In the genomic region with DNA sequence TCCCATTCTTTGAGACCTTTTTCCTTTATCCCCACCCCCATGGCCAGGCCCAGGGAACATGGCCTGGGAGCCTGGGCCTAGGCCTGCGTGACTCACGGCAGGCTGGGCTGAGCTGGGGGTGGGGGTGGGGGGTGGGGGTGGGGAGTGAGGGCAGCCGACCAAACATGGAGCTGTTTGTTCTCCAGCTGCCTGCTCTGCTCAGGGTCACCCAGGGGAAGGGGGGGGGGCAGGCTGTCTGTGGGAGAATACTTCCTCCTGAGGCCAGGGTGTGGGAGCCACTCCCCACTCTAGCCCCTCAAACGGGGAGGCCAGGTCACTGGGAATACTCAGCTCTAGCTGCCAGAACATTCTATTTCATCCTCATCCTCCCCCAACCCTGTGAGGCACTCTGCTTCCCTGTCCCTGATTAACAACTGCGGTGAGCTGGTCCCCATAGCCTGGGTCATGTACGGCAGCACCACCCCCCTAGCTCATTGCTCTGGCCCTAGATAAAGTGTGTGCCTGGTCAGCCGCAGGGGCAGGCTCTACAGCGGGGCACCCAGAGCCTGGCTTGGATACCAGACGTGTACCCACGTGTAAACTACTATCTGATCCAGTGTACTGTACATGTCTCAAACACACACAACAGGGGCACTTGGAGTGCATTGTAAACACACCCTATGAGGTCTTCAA, we compare ENCODE assay signal across 10 mouse cellular contexts. TPM values are rescaled to one million over a fixed set of nuclear protein-coding genes. Genes with fewer than 3 reads are reported as not detected.
DNase-seq lines count a peak whose midpoint lies in the region; ATAC-seq and TF ChIP-seq lines count a peak whose summit lies in the region.
"Had no signal": no experiment of that assay in that cellular context is flagged by ENCODE, and none has a peak within 500 bp of the region (broad histone marks: within the 10 kb centered on the region; RNA-seq: fewer than 3 reads in every experiment).

No protein-coding gene starts in this region.

- H3K27me3 ChIP-seq in kidney, adult 2 months (replicated peaks; ENCODE audit: control insufficient read depth, insufficient read depth, low read length), result no peaks in the 10 kb centered on the region
- H3K27me3 ChIP-seq in forebrain, embryonic 12.5 days, result peaks cover 94% of the 10 kb centered on the region
- no peaks in the 10 kb centered on the region for H3K27me3 ChIP-seq in intestine, postnatal 0 days (replicated peaks; ENCODE audit: control insufficient read depth, insufficient read depth, low read length)
- H3K27me3 ChIP-seq in neural tube, embryonic 14.5 days (ENCODE audit: control insufficient read depth, insufficient read depth, low read length), result no peaks in the 10 kb centered on the region
- H3K27me3 ChIP-seq: Patski had no signal

- peak; percentile 35 for DNase-seq in kidney, postnatal 10 days
- DNase-seq in kidney, adult 2 months, result no peak
- DNase-seq in left cerebral cortex, postnatal 4 days, result no peak
- DNase-seq in left cerebral cortex, postnatal 10 days (ENCODE audit: extremely low spot score in 1 of 2, low spot score in 2 of 2), result no peak

- intact Hi-C loops in left cerebral cortex, postnatal 4 days (cut with DNase I), result loop anchor here (5.0 kb wide), 1 partner anchor 37 kb away; no protein-coding TSS in a partner anchor
- intact Hi-C loops in left cerebral cortex, postnatal 10 days (cut with DNase I), result no loop called here

- no peaks in the 10 kb centered on the region for H3K9me3 ChIP-seq in forebrain, embryonic 12.5 days
- H3K9me3 ChIP-seq in intestine, postnatal 0 days (ENCODE audit: control insufficient read depth), result no peaks in the 10 kb centered on the region
- no peaks in the 10 kb centered on the region for H3K9me3 ChIP-seq in neural tube, embryonic 14.5 days (ENCODE audit: control insufficient read depth, low read length)

- peak overlapping the region; percentile 15; the same call in 1 of the 2 replicates for H3K4me2 ChIP-seq in forebrain, embryonic 12.5 days
- H3K4me2 ChIP-seq in intestine, postnatal 0 days (replicated peaks; ENCODE audit: low read depth), result no peak overlapping the region
- no peak overlapping the region for H3K4me2 ChIP-seq in neural tube, embryonic 14.5 days (ENCODE audit: low read depth, low read length)

- no peak for TF ChIP-seq POLR2A in kidney, adult 2 months (IDR thresholded peaks at IDR 0.05; ENCODE audit: low read depth, low read length)

- 0 out of 2 replicates have a peak, but pooled peaks cover 3% of the 10 kb centered on the region for H3K4me1 ChIP-seq in kidney, adult 2 months (ENCODE audit: control insufficient read depth, insufficient read depth, low read length)
- H3K4me1 ChIP-seq in forebrain, embryonic 12.5 days, result peaks cover 78% of the 10 kb centered on the region
- H3K4me1 ChIP-seq in intestine, postnatal 0 days (replicated peaks; ENCODE audit: control insufficient read depth, insufficient read depth, low read length), result 0 out of 2 replicates have a peak, but pooled peaks cover 2% of the 10 kb centered on the region
- H3K4me1 ChIP-seq in neural tube, embryonic 14.5 days (ENCODE audit: control insufficient read depth, insufficient read depth, low read length), result peaks cover 47% of the 10 kb centered on the region

- no peak overlapping the region for H3K27ac ChIP-seq in kidney, adult 2 months (ENCODE audit: insufficient read depth, low read depth, low read length)
- peak overlapping the region; percentile 75 for H3K27ac ChIP-seq in forebrain, embryonic 12.5 days
- H3K27ac ChIP-seq in intestine, postnatal 0 days (ENCODE audit: low read depth, low read length), result no peak overlapping the region; the same call in none of the 2 replicates
- peak overlapping the region; percentile 44; the same call in 1 of the 2 replicates for H3K27ac ChIP-seq in neural tube, embryonic 14.5 days (ENCODE audit: low read depth, low read length)

- 0 out of 2 replicates have a peak, but pooled peaks have one; percentile 31 for ATAC-seq in forebrain, embryonic 12.5 days (ENCODE audit: low FRiP score)
- ATAC-seq in intestine, postnatal 0 days, result peak; percentile 34; the same call in 1 of the 2 replicates
- ATAC-seq in neural tube, embryonic 14.5 days (ENCODE audit: low read depth), result peak; percentile 35; the same call in 1 of the 2 replicates
- no peak for ATAC-seq in CD4-positive, CD25-positive, alpha-beta regulatory T cell, adult 4 months
- ATAC-seq: Patski had no signal

- no peak for TF ChIP-seq CTCF in kidney, adult 2 months (conservative IDR thresholded peaks at IDR 0.05; ENCODE audit: insufficient read depth, insufficient read length, low read depth, low read length)
- no peak for TF ChIP-seq CTCF in intestine, postnatal 0 days (IDR thresholded peaks at IDR 0.05; ENCODE audit: low read depth)

- H3K9ac ChIP-seq in forebrain, embryonic 12.5 days, result peak overlapping the region; percentile 40; the same call in 1 of the 2 replicates
- H3K9ac ChIP-seq in intestine, postnatal 0 days (ENCODE audit: low read depth, low read length), result no peak overlapping the region
- H3K9ac ChIP-seq in neural tube, embryonic 14.5 days (replicated peaks; ENCODE audit: low read depth, low read length), result no peak overlapping the region

- WGBS in kidney, adult 2 months, result 13% methylated on average over 10 of the region's 10 CpGs
- WGBS in forebrain, embryonic 12.5 days, result 3% methylated on average over 9 of the region's 10 CpGs
- 7% methylated on average over 9 of the region's 10 CpGs for WGBS in intestine, postnatal 0 days
- 9% methylated on average over 10 of the region's 10 CpGs for WGBS in neural tube, embryonic 14.5 days

- H3K4me3 ChIP-seq in kidney, adult 2 months (ENCODE audit: insufficient read depth, low read depth, low read length), result no peak overlapping the region
- H3K4me3 ChIP-seq in forebrain, embryonic 12.5 days (replicated peaks), result no peak overlapping the region
- no peak overlapping the region for H3K4me3 ChIP-seq in intestine, postnatal 0 days (ENCODE audit: low read depth, low read length)
- H3K4me3 ChIP-seq in neural tube, embryonic 14.5 days (ENCODE audit: low read depth, low read length), result no peak overlapping the region
- H3K4me3 ChIP-seq: erythroblast, embryonic 14.5 days had no signal

- no peaks in the 10 kb centered on the region for H3K36me3 ChIP-seq in kidney, adult 2 months (ENCODE audit: control insufficient read depth, insufficient read depth, low read length)
- no peaks in the 10 kb centered on the region for H3K36me3 ChIP-seq in forebrain, embryonic 12.5 days (replicated peaks)
- H3K36me3 ChIP-seq in intestine, postnatal 0 days (ENCODE audit: control insufficient read depth, insufficient read depth), result no peaks in the 10 kb centered on the region
- H3K36me3 ChIP-seq in neural tube, embryonic 14.5 days (ENCODE audit: control insufficient read depth, insufficient read depth, low read length), result no peaks in the 10 kb centered on the region

RNA-seq across cellular contexts. Expression of gene Cacna1h, which starts 28.2 kb away (rescaled TPM):
- polyA plus RNA-seq in kidney, adult 2 months (2012; rRNA removed), result 0.44 and 1.3 TPM in 2 replicates
- polyA plus RNA-seq in forebrain, embryonic 12.5 days (2016; fragmentation: Nextera tagmentation; extraction: Ambion mirVana), result 7.8 and 7.9 TPM in 2 replicates
- 1.7 and 1.9 TPM in 2 replicates for polyA plus RNA-seq in intestine, postnatal 0 days (2015; fragmentation: Nextera tagmentation; extraction: Ambion mirVana)
- 12.3 and 12.8 TPM in 2 replicates for polyA plus RNA-seq in neural tube, embryonic 14.5 days (2014; fragmentation: Nextera tagmentation; extraction: Ambion mirVana)
- total RNA-seq in left cerebral cortex, postnatal 4 days (2021), result 100 to 1,000 TPM in 1 of 2 experiments, 10 to 100 TPM in 1; 96.9 to 103 TPM
- polyA plus RNA-seq in CD4-positive, CD25-positive, alpha-beta regulatory T cell, adult 4 months (2017; shearing (Covaris generic)), result not detected
- 10 to 100 TPM; 53.7 to 62.9 TPM for total RNA-seq in left cerebral cortex, postnatal 10 days (2021)

RNA-seq across cellular contexts. Expression of gene Tpsg1, which starts 36.3 kb away (rescaled TPM):
- 0.12 TPM in 1 of 2 replicates, not detected in the other for polyA plus RNA-seq in kidney, adult 2 months (2012; rRNA removed)
- 0.29 and 0.45 TPM in 2 replicates for polyA plus RNA-seq in forebrain, embryonic 12.5 days (2016; fragmentation: Nextera tagmentation; extraction: Ambion mirVana)
- 11.0 and 13.3 TPM in 2 replicates for polyA plus RNA-seq in intestine, postnatal 0 days (2015; fragmentation: Nextera tagmentation; extraction: Ambion mirVana)
- 1.1 and 1.6 TPM in 2 replicates for polyA plus RNA-seq in neural tube, embryonic 14.5 days (2014; fragmentation: Nextera tagmentation; extraction: Ambion mirVana)
- not detected for total RNA-seq in left cerebral cortex, postnatal 4 days (2021)
- polyA plus RNA-seq in CD4-positive, CD25-positive, alpha-beta regulatory T cell, adult 4 months (2017; shearing (Covaris generic)), result not detected
- total RNA-seq in left cerebral cortex, postnatal 10 days (2021), result not detected
- polyA plus RNA-seq: erythroblast, embryonic 14.5 days; Patski had no signal

RNA-seq across cellular contexts. Expression of gene Tpsb2, which starts 39.3 kb away (rescaled TPM):
- polyA plus RNA-seq in kidney, adult 2 months (2012; rRNA removed), result 1.8 and 2.4 TPM in 2 replicates
- not detected in 2 replicates for polyA plus RNA-seq in forebrain, embryonic 12.5 days (2016; fragmentation: Nextera tagmentation; extraction: Ambion mirVana)
- polyA plus RNA-seq in intestine, postnatal 0 days (2015; fragmentation: Nextera tagmentation; extraction: Ambion mirVana), result 6.7 and 7.8 TPM in 2 replicates
- not detected in 2 replicates for polyA plus RNA-seq in neural tube, embryonic 14.5 days (2014; fragmentation: Nextera tagmentation; extraction: Ambion mirVana)
- 10 to 100 TPM in 1 of 2 experiments, 1 to 10 TPM in 1; 8.1 to 16.4 TPM for total RNA-seq in left cerebral cortex, postnatal 4 days (2021)
- not detected for polyA plus RNA-seq in CD4-positive, CD25-positive, alpha-beta regulatory T cell, adult 4 months (2017; shearing (Covaris generic))
- under 1 TPM; 0.54 to 0.77 TPM for total RNA-seq in left cerebral cortex, postnatal 10 days (2021)
- polyA plus RNA-seq: Patski had no signal

RNA-seq across cellular contexts. Expression of gene Tekt4, which starts 49.1 kb away (rescaled TPM):
- 0.07 and 0.08 TPM in 2 replicates for polyA plus RNA-seq in kidney, adult 2 months (2012; rRNA removed)
- 0.19 and 0.31 TPM in 2 replicates for polyA plus RNA-seq in forebrain, embryonic 12.5 days (2016; fragmentation: Nextera tagmentation; extraction: Ambion mirVana)
- not detected in 2 replicates for polyA plus RNA-seq in intestine, postnatal 0 days (2015; fragmentation: Nextera tagmentation; extraction: Ambion mirVana)
- 0.83 and 0.98 TPM in 2 replicates for polyA plus RNA-seq in neural tube, embryonic 14.5 days (2014; fragmentation: Nextera tagmentation; extraction: Ambion mirVana)
- 1 to 10 TPM in 1 of 2 experiments, under 1 TPM in 1; 0.70 to 1.6 TPM for total RNA-seq in left cerebral cortex, postnatal 4 days (2021)
- polyA plus RNA-seq in CD4-positive, CD25-positive, alpha-beta regulatory T cell, adult 4 months (2017; shearing (Covaris generic)), result not detected
- 1 to 10 TPM in 1 of 2 experiments, under 1 TPM in 1; 0.39 to 4.8 TPM for total RNA-seq in left cerebral cortex, postnatal 10 days (2021)
- polyA plus RNA-seq: erythroblast, embryonic 14.5 days; Patski had no signal

RNA-seq across cellular contexts. Expression of gene Tpsab1, which starts 60.0 kb away (rescaled TPM):
- not detected in 2 replicates for polyA plus RNA-seq in kidney, adult 2 months (2012; rRNA removed)
- not detected in 2 replicates for polyA plus RNA-seq in forebrain, embryonic 12.5 days (2016; fragmentation: Nextera tagmentation; extraction: Ambion mirVana)
- polyA plus RNA-seq in intestine, postnatal 0 days (2015; fragmentation: Nextera tagmentation; extraction: Ambion mirVana), result 0.10 and 0.20 TPM in 2 replicates
- not detected in 2 replicates for polyA plus RNA-seq in neural tube, embryonic 14.5 days (2014; fragmentation: Nextera tagmentation; extraction: Ambion mirVana)
- total RNA-seq in left cerebral cortex, postnatal 4 days (2021), result 1 to 10 TPM in 1 of 2 experiments, under 1 TPM in 1; 0.62 to 2.5 TPM
- polyA plus RNA-seq in CD4-positive, CD25-positive, alpha-beta regulatory T cell, adult 4 months (2017; shearing (Covaris generic)), result not detected
- total RNA-seq in left cerebral cortex, postnatal 10 days (2021), result not detected
- polyA plus RNA-seq: erythroblast, embryonic 14.5 days; Patski had no signal

Comparison
In these comparisons a context has a peak if more than half of its experiments do, and no peak if none do; other contexts are left out.
1. H3K27ac ChIP-seq: peak in forebrain, embryonic 12.5 days (single experiment) and neural tube, embryonic 14.5 days (single experiment); none in kidney, adult 2 months (single experiment) and intestine, postnatal 0 days (single experiment).